Mouse (Mus musculus) adrenal gland (tissue): ENCODE measurements at regions not wholly inside any gene's neighbourhood (a gene's known extent, or its start where the extent isn't known, plus 50 kb on each side); places are given as distances from the start of the nearest gene placed in this dataset.

Source experiments
- intact Hi-C: fragments of 180-260 bp; cut with DNase I; formaldehyde crosslinking; loops from one replicate; pipeline ENCODE4 v1.15.1; 2025

DNA sequence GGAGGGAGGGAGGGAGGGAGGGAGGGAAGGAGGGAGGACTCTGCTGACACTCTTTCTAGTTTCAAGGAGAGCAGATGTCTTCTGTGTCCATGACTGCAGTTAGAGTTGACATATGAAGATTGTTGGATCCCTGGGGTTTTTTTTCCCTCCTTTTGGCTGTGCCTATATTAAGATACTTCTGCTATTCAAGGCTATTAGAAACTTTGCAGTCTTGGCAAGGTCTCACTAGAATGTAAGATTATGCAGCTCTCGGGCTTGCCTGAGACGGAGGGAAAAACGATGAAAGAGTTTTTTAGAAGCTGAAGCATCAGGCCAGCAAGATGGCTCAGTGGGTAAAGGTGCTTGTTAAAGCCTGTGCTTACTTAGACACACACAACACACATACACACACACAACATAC, 83.5 kb upstream of the Sfswap start:
- intact Hi-C loops: loop anchor here (2.0 kb wide), 1 partner anchor 169 kb away; no protein-coding TSS in a partner anchor

GRCm38 (mm10) chr5:129420981-129421380, 80.0 kb upstream of the Sfswap start:
- intact Hi-C loops: no loop called here

- intact Hi-C loops: no loop called here
These were observed 71.1 kb upstream of the Sfswap start for GRCm38 (mm10) chr5:129429897-129430296.

- intact Hi-C loops: no loop called here
These were observed 70.7 kb upstream of the Sfswap start for GRCm38 (mm10) chr5:129430330-129430729.

GRCm38 (mm10) chr5:129449931-129450573, 51.0 kb upstream of the Sfswap start:
- intact Hi-C loops: no loop called here
